Mouse (Mus musculus) adipocyte (in vitro differentiated cells): ENCODE measurements around the gene Ssbp4.

Source experiments
- DNase-seq: peaks from one replicate; pipeline ENCODE4 v3.0.0-alpha.2; 2016; ENCODE audit warnings: low spot score

The Ssbp4 gene

GRCm38 (mm10) chr8:70551558-70552161 lies 57.0 kb downstream of the Ssbp4 start:
- no peak for DNase-seq

DNA sequence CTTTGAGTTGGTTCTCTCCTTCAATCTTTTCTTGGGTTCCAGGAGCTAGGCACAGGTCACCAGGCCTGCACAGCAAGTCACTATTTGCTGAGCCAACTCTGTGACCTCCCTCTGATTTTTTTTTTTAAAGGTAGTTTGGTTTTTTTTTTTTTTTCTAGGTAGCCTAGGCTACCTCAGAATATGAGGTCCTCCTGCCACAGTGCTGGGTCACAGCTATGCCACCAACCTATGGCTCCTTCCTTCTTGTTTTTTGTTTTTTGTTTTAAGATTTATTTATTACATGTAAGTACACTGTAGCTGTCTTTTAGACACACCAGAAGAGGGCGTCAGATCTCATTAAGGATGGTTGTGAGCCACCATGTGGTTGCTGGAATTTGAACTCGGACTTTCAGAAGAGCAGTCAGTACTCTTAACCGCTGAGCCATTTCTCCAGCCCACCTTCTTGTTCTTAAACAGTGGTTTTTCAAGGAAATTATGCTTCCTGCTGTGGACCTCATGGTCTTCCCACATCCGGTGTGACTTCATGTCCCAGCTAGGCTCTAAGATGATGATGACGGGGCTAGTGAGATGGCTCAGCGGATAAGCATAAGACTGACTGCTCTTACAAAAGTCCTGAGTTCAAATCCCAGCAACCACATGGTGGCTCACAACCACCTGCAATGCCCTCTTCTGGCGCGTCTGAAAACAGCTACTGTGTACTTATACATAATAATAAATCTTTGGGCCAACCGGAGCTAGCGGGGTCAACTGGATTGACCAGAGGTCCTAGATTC lies 59.1 kb downstream of the Ssbp4 start:
- no peak for DNase-seq

- no peak for DNase-seq
Observed at GRCm38 (mm10) chr8:70547762-70548161, 60.9 kb downstream of the Ssbp4 start.
